Mouse (Mus musculus): ENCODE results near the gene Scyl1. TPM values are rescaled to one million over a fixed set of nuclear protein-coding genes. Genes with fewer than 3 reads are reported as not detected.
"Not testable (repeated sequence)": the region's sequence is repeated elsewhere in the genome, so short reads cannot be mapped to it uniquely, and the experiment has no call there.

Scyl1 gene
- 76.1 and 83.6 TPM in 2 replicates for polyA plus RNA-seq (2015; fragmentation: Nextera tagmentation; extraction: Ambion mirVana)

DNA sequence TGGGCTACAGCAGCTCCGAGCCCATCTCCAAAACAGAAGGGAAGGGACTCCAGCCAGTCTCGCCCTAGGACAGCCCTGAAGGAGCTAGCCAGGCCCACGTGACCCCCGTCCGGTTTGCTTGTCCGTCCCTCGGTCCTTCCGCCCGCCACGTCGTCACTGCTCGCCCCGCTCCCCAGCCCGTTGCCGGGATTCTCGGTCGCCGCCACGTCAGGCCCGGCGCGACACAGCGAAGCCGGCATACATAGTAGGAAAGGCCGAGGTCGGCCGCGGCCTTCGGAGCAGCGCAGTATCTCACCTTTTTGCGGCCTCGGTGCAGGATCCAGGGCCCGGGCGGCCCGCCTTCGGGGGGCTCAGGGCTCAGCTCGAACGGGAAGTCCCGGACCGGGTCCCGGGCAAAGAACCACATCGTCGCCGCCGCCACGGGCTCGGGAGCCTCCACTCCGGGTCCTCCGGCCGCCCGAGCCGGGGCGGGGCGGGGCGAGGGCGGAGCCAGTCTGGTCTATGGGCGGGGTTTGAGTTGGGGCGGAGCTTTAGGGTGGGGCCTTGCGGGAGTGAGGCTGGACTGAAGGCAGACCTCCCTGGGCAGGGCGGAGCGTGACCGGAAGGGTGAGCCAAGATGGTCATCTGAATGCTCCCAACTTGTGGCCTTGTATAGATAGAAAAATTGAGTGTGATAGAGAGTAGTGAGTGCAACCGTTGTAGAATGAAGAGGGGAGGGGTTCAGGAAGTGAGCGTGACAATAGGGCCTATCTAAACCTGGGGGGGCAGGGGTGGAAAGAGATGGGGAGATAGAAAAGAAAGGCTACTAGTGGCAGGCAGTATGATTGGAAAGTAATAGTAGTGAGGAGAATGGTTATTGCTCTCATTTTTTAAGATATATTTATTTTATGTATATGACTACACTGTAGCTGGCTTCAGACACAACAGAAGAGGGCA is at the start of gene Scyl1:
TSS of gene Scyl1 (minus strand) at position 495 of the 936 bp plus-strand sequence.
- peak within 1 kb of the TSS; percentile 79 for H3K4me3 ChIP-seq
- ATAC-seq (ENCODE audit: borderline replicate concordance, extremely low read depth, low FRiP score, low TSS enrichment): peak; percentile 98
- H3K9ac ChIP-seq: peak within 1 kb of the TSS; percentile 85
- H3K9me3 ChIP-seq: no peaks in the 10 kb centered on the region
- peak within 1 kb of the TSS; percentile 85 for H3K27ac ChIP-seq
- peaks cover 28% of the 10 kb centered on the region for H3K36me3 ChIP-seq
- no peaks in the 10 kb centered on the region for H3K27me3 ChIP-seq
- WGBS: under 1% methylated on average over 62 of the region's 64 CpGs
- peak within 1 kb of the TSS; percentile 78 for H3K4me2 ChIP-seq
- H3K4me1 ChIP-seq: peaks cover 16% of the 10 kb centered on the region

DNA sequence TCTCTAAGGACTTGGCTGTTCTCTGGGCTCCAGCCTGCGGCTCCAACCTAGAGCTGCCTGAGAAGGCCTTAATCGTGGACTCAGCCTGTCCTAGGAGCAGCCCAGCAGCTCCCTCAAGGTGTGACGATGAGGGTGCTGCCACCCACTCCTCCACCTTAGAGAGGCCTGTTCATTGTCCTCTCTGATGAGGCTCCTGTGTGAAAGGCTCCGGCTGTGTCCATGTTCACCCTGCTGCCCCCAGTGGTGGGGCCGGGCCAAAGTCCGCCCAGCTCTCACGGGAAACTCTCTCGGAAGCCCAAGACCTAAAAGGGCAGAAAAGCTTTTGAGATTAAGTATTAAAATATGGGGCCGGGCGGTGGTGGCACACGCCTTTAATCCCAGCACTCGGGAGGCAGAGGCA is 48.3 kb upstream of the Scyl1 start:
- Histone ChIP-seq H3K4me2 (no peak overlapping the region), H3K4me1 (peaks cover 54% of the 10 kb centered on the region), H3K27ac (peak overlapping the region; percentile 43; the same call in 1 of the 2 replicates), H3K36me3 (no peaks in the 10 kb centered on the region), H3K9me3 (no peaks in the 10 kb centered on the region), H3K4me3 (no peak overlapping the region), H3K27me3 (no peaks in the 10 kb centered on the region), H3K9ac (no peak overlapping the region)
- WGBS: 45% methylated on average over 12 of the region's 12 CpGs
- no peak for ATAC-seq (ENCODE audit: borderline replicate concordance, extremely low read depth, low FRiP score, low TSS enrichment)

DNA sequence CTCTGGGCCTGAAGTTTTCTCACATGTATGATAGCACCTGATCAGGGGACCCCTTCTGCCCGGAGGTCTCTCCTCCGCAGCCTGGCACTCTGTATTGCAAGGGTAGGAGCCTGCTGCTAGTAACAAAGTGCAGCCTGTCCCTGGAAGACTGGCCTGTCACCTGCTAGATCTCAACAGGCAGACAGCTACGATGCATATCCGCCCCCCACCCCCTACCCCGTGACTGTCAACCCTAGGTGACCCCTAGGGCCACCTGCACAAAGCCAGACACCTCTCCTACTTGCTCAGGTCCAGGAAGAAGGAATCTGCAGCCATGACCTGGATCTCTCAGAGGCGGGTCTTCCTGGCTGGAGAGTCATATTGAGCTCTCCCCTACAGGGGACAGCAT is 47.4 kb upstream of the Scyl1 start:
- Histone ChIP-seq H3K27me3 (no peaks in the 10 kb centered on the region), H3K9me3 (no peaks in the 10 kb centered on the region), H3K27ac (no peak overlapping the region), H3K4me2 (no peak overlapping the region), H3K36me3 (no peaks in the 10 kb centered on the region), H3K9ac (no peak overlapping the region), H3K4me1 (peaks cover 44% of the 10 kb centered on the region), H3K4me3 (no peak overlapping the region)
- WGBS: 66% methylated on average over 6 of the region's 6 CpGs
- no peak for ATAC-seq (ENCODE audit: borderline replicate concordance, extremely low read depth, low FRiP score, low TSS enrichment)

DNA sequence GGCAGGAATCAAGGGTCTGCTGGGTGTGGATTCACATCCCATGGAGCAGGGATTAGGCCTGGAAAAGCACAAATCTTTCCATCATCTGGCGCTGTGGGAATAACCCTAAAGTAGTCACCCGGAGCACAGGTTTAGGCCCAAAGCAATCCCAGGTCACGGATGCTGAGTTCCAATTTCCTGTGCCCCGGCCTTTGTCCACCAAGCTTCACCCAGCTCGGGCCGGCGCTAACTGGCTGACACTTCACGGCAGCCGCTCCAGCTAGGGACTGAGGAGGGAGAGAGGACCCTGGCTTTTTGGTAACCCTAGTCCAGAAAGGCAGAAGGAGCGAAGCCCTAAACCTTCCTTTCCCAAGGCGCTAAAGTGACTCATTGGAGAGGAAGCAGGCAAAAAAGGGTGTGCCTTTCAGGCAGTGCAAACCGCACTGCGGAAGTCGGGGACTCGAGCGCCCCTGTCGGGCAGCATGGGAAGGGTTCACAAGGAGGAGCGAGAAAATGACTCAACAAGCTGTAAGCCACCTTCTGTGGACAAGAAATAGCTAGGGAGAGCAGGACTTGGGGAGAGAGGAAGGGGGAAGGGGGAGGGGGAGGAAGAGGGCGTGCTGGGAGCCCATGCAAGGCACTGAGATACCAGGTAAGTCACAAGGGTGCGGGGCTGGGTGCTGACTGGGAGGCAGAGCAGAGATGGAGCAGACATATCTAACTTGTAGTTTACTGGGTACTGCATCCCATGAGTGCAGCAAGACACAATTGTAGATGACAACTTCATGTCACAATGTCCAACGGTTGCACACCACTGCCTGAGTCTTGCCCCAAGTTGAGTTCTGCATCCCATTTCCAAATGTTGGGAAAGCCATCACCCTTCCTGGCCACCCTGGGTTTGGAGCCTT is 46.7 kb upstream of the Scyl1 start:
- peak; percentile 53; the same call in 1 of the 2 replicates for ATAC-seq (ENCODE audit: borderline replicate concordance, extremely low read depth, low FRiP score, low TSS enrichment)
- Histone ChIP-seq H3K4me1 (peaks cover 39% of the 10 kb centered on the region), H3K9me3 (no peaks in the 10 kb centered on the region), H3K4me2 (peak overlapping the region; percentile 46), H3K36me3 (no peaks in the 10 kb centered on the region), H3K9ac (peak overlapping the region; percentile 21; the same call in 1 of the 2 replicates), H3K27ac (peak overlapping the region; percentile 68), H3K4me3 (peak overlapping the region; percentile 18), H3K27me3 (no peaks in the 10 kb centered on the region)
- WGBS: 19% methylated on average over 21 of the region's 21 CpGs

DNA sequence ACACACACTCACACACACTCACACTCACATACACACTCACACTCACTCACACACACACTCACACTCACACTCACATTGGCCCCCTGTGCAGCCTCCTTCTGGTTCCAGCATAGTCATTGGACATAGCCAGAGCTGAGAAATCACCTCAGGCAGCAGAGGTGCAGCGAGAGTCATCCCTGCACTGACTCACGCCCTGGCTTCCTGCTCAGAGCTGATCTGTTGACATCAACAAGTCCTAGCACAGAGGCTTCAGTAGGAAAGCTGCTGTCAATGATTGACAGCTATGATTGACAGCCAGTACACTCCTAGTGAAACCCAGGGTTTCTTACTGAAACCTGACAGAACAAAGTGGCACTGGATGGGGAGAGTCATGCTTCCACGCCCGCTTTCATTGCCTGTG is 44.7 kb upstream of the Scyl1 start:
- no peaks in the 10 kb centered on the region for H3K27me3 ChIP-seq
- no peak overlapping the region for H3K4me3 ChIP-seq
- no peak overlapping the region for H3K9ac ChIP-seq
- WGBS: 67% methylated on average over 4 of the region's 4 CpGs
- H3K27ac ChIP-seq: no peak overlapping the region
- no peak overlapping the region for H3K4me2 ChIP-seq
- H3K9me3 ChIP-seq: no peaks in the 10 kb centered on the region
- peaks cover 44% of the 10 kb centered on the region for H3K4me1 ChIP-seq
- ATAC-seq (ENCODE audit: borderline replicate concordance, extremely low read depth, low FRiP score, low TSS enrichment): no peak
- H3K36me3 ChIP-seq: no peaks in the 10 kb centered on the region

DNA sequence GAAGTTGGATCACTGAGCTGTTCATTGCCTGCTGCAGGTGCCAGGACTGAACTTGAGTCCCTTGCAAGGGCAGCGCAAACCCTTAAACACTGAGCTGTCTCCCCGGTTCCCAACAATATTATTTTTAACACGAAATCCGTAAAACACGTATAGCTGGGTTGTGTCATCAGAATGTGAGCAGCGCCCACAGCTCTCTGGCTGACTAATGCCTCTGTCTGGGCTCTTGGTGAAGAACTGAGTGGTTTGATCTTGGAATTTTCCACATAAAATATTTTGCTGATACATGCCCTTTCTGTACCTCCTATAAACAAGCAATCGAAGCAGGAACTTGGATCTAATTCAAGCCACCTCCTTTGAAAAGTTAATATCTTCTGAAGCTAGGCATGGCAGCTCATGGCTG is 43.8 kb upstream of the Scyl1 start:
- ATAC-seq (ENCODE audit: borderline replicate concordance, extremely low read depth, low FRiP score, low TSS enrichment): no peak
- Histone ChIP-seq H3K36me3 (no peaks in the 10 kb centered on the region), H3K4me2 (no peak overlapping the region), H3K27me3 (no peaks in the 10 kb centered on the region), H3K9ac (no peak overlapping the region), H3K27ac (no peak overlapping the region), H3K4me3 (no peak overlapping the region), H3K4me1 (peaks cover 53% of the 10 kb centered on the region), H3K9me3 (no peaks in the 10 kb centered on the region)
- 69% methylated on average over 7 of the region's 7 CpGs for WGBS

DNA sequence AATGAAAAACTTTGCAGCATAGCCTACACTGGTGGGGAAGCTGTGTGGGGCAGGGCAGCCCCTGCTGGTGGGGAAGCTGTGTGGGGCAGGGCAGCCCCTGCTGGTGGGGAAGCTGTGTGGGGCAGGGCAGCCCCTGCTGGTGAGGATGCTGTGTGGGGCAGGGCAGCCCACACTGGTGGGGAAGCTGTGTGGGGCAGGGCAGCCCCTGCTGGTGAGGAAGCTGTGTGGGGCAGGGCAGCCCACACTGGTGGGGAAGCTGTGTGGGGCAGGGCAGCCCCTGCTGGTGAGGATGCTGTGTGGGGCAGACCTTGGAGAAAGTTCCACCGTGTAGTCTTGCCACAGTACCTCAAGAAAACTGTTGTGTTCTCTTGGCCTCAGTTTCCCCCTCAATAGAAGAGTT is 42.8 kb upstream of the Scyl1 start:
- not testable (repeated sequence) for H3K9me3 ChIP-seq; H3K36me3 ChIP-seq; H3K27me3 ChIP-seq; ATAC-seq (ENCODE audit: borderline replicate concordance, extremely low read depth, low FRiP score, low TSS enrichment); H3K4me3 ChIP-seq; H3K4me2 ChIP-seq; H3K9ac ChIP-seq; H3K27ac ChIP-seq
- peaks cover 55% of the 10 kb centered on the region for H3K4me1 ChIP-seq
- 31% methylated on average over 1 of the region's 1 CpGs for WGBS

DNA sequence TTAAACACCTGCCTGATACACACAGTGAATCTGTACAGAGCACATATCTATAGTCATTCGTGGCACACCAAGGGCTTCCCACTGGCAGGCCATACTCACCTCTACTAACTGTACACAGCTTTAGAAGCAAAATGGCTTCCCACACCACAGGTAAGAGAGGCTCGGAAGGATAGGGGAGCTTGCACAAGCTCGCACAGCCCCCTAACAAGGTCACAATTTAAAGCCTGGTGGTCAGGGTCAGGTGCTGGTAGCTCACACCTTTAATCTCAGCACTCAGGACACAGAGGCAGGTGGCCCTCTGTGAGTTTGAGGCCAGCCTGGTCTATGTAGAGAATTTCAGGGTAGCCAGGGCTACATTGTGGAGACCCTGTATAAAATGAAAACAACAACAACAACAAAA is 42.3 kb upstream of the Scyl1 start:
- H3K36me3 ChIP-seq: no peaks in the 10 kb centered on the region
- H3K27ac ChIP-seq: no peak overlapping the region
- ATAC-seq (ENCODE audit: borderline replicate concordance, extremely low read depth, low FRiP score, low TSS enrichment): no peak
- H3K27me3 ChIP-seq: no peaks in the 10 kb centered on the region
- no peak overlapping the region for H3K4me2 ChIP-seq
- 86% methylated on average over 3 of the region's 3 CpGs for WGBS
- peaks cover 57% of the 10 kb centered on the region for H3K4me1 ChIP-seq
- H3K9me3 ChIP-seq: no peaks in the 10 kb centered on the region
- no peak overlapping the region for H3K9ac ChIP-seq
- no peak overlapping the region for H3K4me3 ChIP-seq

DNA sequence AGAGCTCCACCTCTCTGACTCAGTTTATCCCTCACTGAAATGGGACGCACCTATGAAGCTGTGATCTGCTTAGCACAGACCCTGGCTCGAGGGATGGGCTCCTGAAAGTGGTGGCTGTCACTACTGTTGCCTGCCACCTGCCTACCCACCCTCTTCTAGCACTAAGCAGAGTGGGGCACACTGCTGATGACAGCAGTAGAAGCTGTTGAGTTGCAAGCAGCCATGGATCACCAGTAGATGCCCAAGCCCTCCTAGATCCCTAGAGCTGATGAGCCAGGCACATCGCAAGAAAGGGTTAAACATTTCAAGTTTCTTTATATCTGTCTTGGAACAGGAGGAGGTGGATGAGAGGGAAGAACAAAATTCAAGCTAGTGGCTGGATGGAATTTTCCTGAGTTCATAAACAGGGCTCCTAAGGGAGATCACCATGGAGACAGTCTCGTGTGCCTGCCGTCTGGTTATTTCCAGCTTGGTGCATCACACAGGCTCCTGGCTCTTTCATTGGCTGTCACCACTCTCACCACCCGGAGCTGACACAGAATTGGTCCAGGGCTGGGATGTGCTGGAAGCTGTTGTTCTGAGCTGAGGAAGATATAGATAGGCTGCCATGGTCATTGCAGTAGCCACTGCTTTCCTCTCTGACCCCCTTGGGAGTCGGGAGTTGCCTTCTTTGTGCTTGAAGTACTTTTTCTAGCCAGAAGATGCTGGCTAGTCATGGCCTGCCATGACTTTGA is 40.7 kb upstream of the Scyl1 start:
- WGBS: 42% methylated on average over 7 of the region's 7 CpGs
- H3K4me1 ChIP-seq: peaks cover 61% of the 10 kb centered on the region

DNA sequence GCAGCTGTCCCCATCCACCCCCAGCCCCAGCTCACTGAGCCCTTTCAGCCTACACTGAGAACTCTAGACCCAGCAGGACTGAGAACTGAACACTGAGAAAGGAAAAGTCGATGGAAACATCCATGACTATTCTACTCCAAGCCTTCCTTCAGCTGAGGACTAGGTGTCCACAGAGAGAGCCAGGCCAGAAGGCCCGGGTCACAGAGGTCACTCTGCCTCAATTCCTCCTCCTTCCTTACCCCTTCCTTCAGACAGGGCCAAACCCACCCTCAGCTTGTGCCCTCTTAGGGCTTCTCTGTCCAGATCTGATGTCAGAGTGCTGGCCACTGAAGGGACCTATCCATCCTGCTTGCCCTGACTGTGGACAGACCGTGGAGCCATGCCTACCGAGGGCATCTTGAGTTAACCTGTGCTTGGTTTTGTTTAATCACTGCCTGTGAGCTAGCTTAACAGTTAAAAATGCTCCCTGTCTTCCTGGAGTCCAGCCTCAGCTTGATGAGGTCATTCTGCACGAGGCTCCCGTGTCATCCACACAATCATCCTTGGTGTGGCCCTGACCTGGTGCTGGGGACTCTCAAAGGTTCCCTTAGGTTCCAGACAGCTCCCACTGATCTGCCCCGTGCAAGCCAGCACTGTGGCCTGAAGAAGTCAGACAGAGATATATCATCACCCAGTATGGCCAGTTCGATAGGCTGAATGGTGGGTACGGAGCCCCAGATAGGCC is 39.8 kb upstream of the Scyl1 start:
- H3K27me3 ChIP-seq: no peaks in the 10 kb centered on the region
- peaks cover 70% of the 10 kb centered on the region for H3K4me1 ChIP-seq
- 53% methylated on average over 9 of the region's 9 CpGs for WGBS
- H3K4me3 ChIP-seq: no peak overlapping the region
- no peaks in the 10 kb centered on the region for H3K9me3 ChIP-seq
- no peak overlapping the region for H3K9ac ChIP-seq
- ATAC-seq (ENCODE audit: borderline replicate concordance, extremely low read depth, low FRiP score, low TSS enrichment): no peak
- H3K27ac ChIP-seq: peak overlapping the region; percentile 99
- H3K36me3 ChIP-seq: no peaks in the 10 kb centered on the region
- H3K4me2 ChIP-seq: peak overlapping the region; percentile 36; the same call in 1 of the 2 replicates

More for the DNA sequence above, 40.7 kb upstream of the Scyl1 start:
- Histone ChIP-seq H3K9ac (no peak overlapping the region), H3K4me3 (no peak overlapping the region), H3K27ac (peak overlapping the region; percentile 99), H3K9me3 (no peaks in the 10 kb centered on the region), H3K27me3 (no peaks in the 10 kb centered on the region), H3K36me3 (no peaks in the 10 kb centered on the region), H3K4me2 (no peak overlapping the region)
- peak; percentile 62 for ATAC-seq (ENCODE audit: borderline replicate concordance, extremely low read depth, low FRiP score, low TSS enrichment)
